Mouse (Mus musculus) MN1 (cell line): Measurements from ENCODE around the gene Hs3st1.
"Not testable (repeated sequence)": the region's sequence is repeated elsewhere in the genome, so short reads cannot be mapped to it uniquely, and the experiment has no call there.

Experiments used
- DNase-seq: peaks from one replicate; pipeline ENCODE4 v3.0.0-alpha.2; 2016; ENCODE audit warnings: low spot score

The Hs3st1 gene

DNA sequence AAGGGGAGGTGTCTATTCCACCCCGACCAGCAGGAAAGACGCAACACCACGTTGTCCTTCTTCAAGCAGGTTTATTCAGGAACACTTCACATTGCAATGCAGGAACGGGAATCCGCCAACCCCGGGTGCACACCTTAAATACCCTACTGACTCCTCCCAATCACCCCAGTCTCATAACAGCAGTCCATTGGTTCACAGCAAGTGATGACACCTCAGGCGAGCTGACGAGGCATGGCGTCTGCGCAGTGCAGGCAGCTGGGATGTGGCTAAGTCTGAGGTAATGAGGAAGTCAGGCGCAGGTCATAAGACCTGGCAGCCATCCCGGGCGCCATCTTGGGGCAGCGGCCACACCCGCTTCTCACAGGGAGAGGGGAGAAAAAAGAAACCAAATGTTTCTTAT, at the start of gene Hs3st1:
Hs3st1 (minus strand) TSS at position 101 of the 400 bp plus-strand sequence.
- DNase-seq: not testable (repeated sequence)

DNA sequence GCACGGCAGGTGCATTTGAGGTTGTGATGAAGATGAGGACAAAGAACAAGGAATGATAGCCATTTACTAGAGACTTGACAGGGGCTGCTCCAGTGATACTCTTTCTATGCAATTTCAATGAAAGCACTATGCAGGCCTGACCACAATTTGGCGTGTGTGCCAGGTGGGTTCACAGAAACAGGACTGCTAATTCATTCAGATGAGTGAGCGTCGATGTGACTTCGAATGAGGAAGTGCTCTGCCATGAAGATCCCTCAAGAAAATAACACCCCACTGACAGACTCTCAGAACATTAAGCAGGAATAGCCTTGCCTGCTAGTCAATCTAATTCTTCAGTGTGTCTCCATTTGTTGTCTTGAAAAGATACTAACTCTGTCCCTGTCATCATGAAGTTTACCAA, 49.4 kb upstream of the Hs3st1 start:
- no peak for DNase-seq

DNA sequence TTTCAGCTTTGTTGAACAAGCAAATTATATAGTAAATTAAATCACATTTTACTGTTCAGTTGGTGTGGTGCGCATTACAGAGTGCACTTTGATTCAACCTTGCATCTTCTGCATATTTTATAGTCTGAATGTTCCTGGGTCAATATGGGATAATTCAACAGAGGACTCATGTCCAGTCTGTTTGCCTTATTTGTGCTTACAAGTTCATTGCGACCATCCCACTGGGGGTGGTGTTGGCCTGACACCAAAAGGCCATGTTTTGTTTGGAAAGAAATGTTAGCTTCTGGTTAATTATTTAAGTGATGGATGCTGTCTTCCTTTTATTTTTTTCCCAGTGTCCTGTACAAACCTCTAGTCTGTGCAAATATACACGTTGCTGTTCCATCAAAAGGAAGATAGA, 48.7 kb upstream of the Hs3st1 start:
- no peak for DNase-seq

DNA sequence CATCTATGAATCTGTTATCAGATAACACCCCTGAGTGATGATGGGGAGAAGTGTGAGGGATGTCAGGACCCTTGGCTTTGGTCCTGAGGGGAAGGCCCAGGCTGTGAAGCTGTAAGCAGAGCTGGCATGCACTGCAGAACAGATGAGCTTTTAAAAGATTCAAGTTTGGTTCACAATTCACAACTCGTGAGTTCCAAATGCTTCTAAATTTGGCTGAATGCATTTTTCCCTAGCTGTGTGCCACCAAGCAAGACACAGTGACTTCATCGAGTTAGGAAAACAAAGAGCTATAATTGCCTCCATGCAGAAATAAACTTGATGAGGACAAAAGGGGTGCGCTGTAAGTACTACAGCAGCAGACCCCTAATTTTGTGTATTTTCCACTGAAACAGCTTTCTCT, 48.2 kb upstream of the Hs3st1 start:
- no peak for DNase-seq

DNA sequence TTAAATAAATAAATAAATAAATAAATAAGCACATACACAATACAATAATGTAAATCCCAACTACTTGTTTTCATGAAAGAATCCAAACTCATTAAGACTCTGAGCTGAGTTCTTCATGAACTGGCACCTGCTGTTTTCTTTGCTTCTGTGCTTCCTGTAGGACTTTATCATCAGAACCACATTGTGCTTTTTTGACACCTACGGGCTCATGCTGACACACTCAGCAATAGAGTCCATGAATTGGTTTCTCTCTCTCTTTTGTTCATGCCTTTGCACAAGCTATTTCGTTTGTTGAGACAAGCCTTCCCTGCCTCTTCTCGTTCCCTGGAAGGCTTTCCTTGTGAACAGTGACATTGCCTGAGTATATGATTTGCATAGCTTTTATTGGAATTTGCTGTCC, 46.8 kb upstream of the Hs3st1 start:
- no peak for DNase-seq

DNA sequence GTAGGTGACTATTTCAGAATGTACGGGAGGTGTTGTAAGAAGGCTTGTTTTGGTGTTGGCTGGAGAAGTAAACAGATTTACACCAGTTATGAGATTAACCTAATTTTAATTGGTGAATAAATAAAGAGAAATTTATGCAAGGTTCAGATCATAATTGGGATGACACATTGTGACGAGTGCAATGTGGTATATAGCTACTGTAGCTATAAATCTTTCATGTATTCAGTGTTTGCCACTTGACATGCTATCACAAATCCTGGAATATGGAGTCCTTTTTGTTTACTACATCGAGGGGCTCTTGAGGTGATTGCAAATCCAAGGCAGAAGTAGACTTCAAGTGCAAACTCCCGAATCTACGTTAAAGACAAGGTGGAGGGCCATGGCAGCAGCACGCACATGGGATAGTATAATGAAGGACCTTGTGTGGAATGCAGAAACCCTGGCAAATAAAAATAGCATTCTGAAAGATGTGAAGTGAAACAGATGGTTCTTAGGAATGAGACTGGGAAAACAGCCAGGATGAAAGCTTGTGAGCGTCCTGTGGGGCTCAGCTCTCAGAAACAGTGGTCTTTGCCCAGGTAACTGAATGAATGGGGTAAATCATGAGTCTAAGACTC, 21.9 kb upstream of the Hs3st1 start:
- DNase-seq: no peak

DNA sequence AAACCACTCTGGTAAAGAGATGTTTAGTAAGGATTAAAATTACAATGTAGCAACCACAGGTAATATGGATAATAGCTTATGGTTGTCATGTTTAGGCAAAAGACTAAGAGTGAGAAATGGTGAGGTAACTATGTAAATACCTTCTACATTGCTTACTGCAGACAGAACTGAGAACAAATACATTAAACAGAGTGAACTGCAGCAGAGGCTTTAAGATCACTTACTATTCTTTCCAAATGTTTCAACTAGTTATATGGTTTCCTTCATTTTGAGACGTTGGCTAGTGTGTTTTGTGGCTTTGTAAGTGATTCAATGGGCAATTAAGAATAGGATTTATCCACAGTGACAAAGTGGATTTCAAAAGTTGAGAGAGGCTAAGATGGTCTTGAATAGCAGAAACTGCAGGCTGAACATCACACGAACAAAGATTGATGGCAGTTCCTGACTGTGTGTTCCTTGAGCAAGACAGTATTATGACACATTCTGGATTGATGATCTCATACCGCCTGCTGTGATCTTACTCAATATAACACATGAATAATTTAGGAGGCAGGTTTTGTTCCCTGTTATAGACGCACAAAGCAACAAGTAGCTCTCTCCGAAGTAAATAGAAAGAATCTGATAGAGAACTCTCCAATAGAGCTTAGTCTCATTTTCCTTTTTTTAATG, 16.5 kb upstream of the Hs3st1 start:
- no peak for DNase-seq

DNA sequence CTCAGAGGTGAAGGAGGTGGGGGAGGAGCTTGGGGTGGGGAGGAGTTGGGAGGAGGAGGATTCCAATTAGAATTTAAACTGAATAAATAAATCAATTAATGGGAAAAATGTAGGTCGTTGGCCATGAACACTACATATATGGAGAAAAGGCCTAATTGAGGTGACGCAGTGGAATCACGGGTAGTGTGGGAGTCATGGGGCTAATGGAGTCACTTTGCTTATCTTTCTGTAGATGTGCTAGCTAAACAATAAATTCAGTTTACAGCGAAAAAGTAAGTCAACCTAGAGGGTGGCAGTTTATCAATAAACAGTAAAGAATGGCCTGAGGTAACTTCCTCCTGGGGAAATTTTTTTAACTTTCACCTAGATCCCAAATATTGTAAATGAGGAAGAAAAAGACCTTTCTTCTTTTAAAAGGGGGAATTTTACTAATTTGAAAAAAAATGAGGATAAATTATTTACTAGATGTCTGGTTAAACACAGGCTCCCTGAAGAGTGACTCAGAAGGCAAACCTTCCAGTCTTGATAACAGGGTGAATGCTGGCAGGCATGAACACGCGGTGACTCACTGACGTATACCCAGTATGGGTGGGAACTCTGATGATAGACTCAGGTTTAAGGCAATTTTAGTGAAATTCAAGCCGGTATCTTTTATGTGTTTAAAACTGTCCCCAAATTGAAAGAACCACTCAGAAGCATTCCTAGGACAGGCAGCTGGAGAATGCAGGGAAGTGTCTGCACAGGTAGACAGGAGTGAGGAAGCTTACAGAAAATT, 6.6 kb upstream of the Hs3st1 start:
- DNase-seq: no peak

DNA sequence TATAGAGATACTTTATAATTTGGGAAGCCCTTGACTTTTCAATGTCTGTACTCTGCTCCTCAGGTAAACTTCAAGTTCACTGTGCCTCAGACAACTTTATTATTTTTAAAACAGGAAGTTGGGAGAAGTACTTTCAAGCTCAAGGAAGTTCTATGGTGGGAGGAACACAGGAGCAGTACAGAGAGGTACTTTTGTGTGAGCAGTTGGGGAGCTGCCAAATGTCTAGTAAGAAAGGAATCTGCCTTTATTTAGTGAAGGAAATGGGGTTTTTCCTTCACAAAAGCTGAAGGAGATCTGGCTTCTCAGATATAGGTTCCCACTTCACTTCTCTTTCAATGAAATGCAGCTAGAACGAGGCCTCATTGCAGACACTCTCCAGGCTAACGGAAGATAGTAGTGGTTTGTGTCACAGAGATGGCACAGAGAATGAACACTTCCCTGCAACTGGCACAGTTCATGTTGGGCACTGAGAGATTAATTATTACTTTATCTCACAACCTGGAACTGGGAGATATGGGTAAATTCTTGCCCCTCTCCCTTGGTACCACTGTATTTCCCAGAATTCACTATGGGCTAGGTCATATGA, 3.7 kb upstream of the Hs3st1 start:
- DNase-seq: no peak

DNA sequence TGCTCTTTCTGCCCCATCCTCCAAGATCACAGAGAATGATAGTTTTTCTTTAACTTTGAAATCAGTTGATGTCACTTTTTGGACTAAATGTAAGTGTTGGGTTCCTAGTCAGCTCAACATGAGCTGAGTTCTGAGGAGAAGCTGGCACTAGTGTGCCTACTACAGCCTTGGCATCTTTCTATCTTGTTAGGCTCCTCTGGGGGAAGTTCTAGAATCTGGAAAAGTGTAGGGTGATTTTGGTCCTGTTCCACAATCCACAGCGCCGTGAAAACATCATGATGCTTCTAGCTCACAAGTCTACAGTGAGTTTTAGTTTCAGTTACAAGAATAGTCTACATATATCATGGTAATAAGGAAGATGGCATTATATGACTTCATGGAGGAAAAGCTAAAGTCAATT, 18.4 kb downstream of the Hs3st1 start:
- no peak for DNase-seq

DNA sequence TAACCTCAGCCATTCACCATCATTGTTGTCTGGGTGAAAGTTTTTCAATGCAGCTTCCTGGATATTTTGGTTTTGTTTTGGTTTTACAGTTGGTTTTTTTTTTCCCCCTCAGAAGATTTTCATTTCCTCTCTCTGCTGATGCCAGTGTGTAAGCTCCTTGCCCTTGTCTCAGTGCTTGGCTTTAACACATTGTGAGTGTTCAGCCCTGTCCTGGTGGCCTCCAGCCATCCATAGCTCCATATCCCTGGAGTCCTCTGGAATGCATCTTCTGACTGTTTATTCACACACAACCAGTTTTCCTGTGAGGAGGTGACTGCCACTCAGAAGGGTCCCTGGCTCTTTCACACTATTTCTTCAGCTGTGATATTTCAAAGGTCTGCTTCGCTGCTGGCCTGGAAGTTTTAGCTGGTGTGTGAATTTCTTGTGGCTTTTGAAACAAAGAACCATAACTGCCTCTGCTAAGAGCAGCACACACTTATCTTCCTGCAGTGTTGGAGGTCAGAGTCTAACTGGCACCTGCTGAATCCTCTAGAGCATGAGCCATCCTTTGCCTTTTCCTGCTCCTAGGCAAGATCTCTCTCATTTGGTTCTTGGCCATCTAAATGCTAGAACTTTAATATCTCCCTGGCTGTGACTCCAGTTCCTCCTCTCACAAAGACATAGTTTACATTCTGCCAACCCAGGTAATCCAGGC, 21.4 kb downstream of the Hs3st1 start:
- no peak for DNase-seq

DNA sequence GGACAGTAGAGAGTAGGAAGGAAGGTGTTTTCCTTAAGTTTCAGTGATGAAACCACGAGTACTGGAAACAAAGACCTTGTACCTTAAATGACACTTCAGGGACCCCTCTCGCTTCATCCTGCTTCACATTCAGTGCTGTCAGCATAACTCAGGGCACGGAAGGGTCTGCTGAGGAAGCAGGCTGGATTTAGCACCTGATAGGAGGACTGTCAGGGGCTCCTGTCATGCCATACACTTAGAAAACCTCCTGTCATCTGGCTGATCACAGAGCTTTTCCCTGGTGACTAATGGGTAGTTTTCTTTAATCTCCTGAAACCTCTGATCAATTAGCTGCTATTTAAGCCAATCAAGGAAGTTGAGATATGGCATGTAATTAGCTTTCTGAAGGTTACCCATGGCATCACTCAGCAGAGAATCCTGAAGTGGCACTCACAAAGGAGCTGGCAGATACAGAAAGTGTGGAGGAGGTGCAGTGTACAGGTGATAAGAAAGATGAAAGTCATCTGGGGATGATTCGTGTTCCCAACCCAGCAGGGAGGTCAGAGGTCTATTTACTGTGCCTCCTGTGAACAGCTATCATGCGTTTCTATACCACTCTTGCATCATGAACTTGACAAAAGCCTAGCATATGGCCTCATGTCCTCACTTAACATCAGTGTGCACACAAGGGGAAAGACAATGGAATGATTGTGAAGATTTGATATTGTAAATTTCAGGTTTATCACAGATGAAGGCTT, 22.1 kb downstream of the Hs3st1 start:
- DNase-seq: no peak

DNA sequence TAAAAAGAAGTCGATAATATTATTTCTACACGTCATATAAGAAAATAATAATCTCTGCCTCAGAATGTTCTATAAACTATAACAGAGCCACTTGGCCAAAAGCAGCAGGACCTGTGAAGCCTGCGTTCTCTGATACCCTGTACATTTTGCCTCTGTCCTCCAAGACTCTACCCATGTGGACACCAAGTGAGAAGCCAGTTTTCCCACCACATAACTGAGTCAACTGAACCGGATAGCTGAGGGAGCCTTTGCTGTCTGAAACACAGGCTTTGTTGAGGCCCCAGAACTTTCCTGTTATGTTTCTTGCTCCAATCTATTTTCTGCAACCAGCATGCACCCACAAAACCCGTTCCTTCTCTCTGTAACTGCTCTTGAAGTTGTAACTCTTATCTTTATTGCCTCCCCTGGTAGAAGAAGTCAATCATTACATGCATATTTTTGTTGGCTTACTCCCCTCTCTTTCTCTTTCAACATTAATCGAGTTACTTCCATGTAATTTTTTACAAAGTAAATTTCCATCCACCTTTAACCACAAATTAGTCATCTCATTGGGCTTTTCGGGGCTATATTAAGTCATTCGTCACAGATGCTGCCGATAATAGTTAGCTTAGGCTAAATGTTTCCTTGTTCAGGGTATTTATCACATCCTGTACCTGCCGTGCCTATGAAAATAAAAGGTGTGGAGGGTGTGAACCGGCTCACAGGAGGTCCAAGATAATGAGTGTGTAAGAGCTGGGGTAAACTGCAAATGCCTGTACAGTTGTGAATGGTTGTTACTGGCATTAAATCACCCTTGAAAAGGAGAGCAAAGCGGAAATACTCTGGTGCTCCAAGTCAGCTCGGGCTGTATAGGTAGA, 39.4 kb downstream of the Hs3st1 start:
- DNase-seq: no peak

DNA sequence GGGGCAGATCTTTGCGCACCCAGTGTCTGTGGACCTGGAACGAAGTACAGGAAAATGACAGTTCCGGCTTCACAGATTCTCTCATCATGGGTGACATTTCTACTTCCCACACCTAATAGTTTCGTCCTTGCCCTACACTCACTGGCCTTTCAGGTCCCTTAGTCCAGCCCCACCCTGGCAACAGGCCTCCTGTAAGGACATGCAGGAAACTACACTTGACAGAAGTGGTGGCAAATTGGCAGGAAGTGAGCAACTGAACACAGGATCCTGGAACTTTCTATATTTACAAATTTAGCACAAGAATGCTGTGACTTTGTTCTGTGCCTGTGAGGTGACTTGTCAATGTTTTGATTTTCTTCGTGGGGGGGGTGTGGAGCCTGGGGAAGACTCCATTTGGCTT, 40.1 kb downstream of the Hs3st1 start:
- DNase-seq: no peak

DNA sequence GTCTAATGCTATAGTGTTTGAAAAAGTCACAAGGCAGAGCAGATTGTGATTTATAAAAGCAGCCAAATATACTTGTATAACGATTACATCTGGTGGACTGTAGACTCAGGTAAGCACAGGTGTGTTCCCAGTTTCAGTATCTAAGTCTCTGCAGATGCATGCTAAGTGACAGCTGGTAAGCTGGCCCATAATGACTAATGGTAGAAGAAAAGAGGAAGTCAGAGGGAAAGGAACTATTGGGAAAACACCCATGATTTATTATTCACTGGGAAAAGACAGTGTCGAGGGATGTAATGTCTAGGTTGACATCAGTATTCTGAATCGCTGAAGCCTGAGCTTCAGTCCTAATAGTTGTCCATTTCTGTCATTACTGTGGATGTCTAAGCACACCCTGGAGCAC, 49.7 kb downstream of the Hs3st1 start:
- DNase-seq: no peak

DNA sequence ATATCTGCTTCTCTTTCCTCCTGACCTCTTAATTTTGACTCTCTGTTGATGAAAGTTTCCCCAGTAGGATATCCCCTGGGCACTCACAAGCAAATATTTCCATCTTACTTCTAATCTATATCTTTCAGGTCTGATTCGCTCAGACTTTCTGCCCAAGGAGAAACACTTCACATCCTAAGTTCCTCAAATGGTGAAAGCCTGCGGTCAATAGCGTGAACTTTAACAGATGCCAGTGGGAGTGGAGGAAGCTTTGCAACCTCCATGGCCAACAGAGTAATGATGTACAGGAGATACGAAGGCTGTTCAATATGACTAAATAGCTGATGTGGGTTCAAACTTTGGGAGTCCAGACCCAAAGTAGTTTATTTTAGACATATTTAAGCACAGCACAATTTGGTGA, 94.4 kb downstream of the Hs3st1 start:
- no peak for DNase-seq

DNA sequence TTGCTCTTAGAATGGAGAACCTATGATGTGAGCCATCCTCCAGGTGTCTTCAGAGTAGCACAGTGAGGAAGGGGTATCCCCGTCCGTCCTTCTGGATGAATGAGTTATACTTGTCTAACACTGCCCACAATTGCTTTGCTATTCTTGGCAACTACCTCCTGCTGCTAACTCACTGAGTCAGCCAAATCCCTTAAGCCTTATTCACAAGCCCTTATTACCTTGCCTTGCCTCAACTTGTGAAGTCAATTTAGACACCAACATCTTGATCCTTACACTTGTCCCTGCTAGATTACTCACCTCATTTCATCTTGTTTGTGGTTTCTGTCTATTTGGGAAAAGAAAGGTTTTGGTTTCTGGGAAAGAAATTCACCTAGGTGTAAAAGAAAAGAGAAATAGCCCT, 95.9 kb downstream of the Hs3st1 start:
- DNase-seq: no peak

DNA sequence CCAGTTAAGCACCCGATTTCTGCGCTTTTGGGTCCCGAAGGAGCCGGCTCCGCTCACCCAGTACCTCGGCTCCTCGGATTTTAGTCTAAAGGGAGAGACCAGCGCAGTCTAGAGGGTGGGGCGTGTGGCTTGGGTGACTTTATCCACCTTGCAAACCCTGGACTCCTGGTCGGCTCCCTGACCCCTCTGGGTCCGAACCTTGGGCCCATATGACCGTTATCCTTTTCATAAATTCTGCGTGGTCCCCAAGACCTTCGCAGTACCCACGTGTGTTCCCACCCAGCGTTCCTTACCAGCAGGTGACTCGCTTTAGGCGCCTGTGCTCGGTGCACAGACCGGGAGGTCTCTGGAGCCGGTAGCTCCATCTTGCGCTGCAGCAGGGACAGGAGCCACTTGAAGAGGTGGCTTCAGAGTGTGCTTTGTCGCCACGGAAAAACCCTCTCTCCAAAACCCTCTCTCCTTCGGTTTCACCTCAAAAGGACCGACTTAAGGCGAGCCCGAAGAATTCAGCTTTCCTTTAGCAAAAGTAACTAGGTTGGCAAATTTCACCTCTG, 110.4 kb downstream of the Hs3st1 start:
- no peak for DNase-seq

DNA sequence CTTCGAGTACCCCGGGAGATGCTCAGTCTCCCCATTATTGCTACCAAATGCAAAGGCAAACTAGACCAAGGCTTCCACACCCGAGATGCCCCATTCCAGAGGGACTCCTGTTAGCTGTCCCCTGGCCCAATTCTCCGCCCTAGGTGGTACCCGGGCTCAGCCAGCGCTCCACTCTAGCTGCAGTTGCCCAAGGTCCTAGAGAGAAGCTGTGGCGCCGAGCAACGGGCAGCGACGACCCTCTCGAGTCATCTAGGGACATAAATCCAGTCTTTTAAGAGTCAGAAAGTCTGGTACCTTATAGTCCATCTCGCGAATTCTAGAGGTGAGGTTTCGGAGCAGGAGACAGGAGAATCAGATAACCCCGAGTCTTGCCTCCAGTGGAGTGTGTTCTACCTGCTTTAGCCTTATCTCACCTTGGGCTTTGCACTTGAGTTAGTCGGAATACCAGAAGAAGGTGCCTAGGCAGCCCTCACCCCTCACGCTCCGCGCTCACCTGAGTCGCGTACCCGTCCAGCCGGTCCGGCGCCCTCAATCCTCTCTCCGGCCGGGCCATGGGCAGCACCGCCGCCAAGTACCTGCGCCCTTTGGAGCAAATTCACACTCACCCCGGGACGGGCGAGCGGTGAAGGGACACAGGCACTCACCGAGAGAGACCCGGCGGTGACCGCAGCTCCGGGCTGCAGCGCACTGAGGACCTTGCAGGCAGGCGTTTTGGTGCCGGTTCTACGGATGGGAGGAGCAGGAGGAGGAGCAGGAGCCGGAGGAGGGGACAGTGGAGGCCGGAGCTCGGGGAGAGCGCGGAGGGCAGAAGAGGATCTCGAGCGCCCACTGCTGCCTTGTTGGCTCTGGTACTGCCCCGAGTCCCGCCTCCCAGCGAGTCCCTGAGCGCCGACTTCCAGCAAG, 111.1 kb downstream of the Hs3st1 start:
- DNase-seq: no peak
